Mouse (Mus musculus) hindbrain, embryonic 16.5 days (tissue): ENCODE data around the gene Bik. TPM values are rescaled to one million over a fixed set of nuclear protein-coding genes. Genes with fewer than 3 reads are reported as not detected.

Experiments used
- ATAC-seq: fragments of 200-750 bp; cut with Nextera tagmentation; 2 replicates; pipeline ENCODE4 v1.8.0; 2017; ENCODE audit warnings: moderate TSS enrichment, moderate library complexity
- H3K27ac ChIP-seq: fragments of 300-500 bp; sonication (generic); 2 replicates; pipeline ENCODE4 v1.5.1; 2014; ENCODE audit warnings: low read depth, mild to moderate bottlenecking, control low read depth, low read length, moderate library complexity
- H3K27me3 ChIP-seq: fragments of 300-500 bp; sonication (generic); replicated peaks from 2 replicates; pipeline ENCODE4 v1.6.1; 2014; ENCODE audit warnings: low read length; ENCODE audit not compliant: control insufficient read depth, insufficient read depth
- H3K36me3 ChIP-seq: fragments of 300-500 bp; sonication (generic); 2 replicates; pipeline ENCODE4 v1.6.1; 2014; ENCODE audit warnings: mild to moderate bottlenecking, low read length, moderate library complexity, mixed read lengths; ENCODE audit not compliant: control insufficient read depth, insufficient read depth
- H3K4me1 ChIP-seq: fragments of 300-500 bp; sonication (generic); 2 replicates; pipeline ENCODE4 v1.6.1; 2014; ENCODE audit warnings: low read depth, low read length; ENCODE audit not compliant: control insufficient read depth, insufficient read depth
- H3K4me2 ChIP-seq: fragments of 300-500 bp; sonication (generic); 2 replicates; pipeline ENCODE4 v1.6.1; 2014; ENCODE audit warnings: mild to moderate bottlenecking, low read length, control low read depth, moderate library complexity
- H3K4me3 ChIP-seq: fragments of 300-500 bp; sonication (generic); 2 replicates; pipeline ENCODE4 v1.5.1; 2014; ENCODE audit warnings: mild to moderate bottlenecking, low read length, control low read depth, moderate library complexity
- H3K9ac ChIP-seq: fragments of 300-500 bp; sonication (generic); 2 replicates; pipeline ENCODE4 v1.6.1; 2014; ENCODE audit warnings: low read depth, mild to moderate bottlenecking, control low read depth, low read length, moderate library complexity
- H3K9me3 ChIP-seq: fragments of 300-500 bp; sonication (generic); 2 replicates; pipeline ENCODE4 v1.6.1; 2014; ENCODE audit warnings: mild to moderate bottlenecking, low read length, moderate library complexity; ENCODE audit not compliant: control insufficient read depth
- WGBS: fragments of 180-500 bp; shearing (Covaris S2); extraction: QIAGEN DNeasy Blood & Tissue Kit; methylation state at CpG from one replicate; pipeline ENCODE4 v1.1.7; 2014; 5-methylcytosine and 5-hydroxymethylcytosine counted together
- polyA plus RNA-seq: library from polyadenylated mRNA; unstranded; fragments of >200 nt; fragmentation: Nextera tagmentation; extraction: Ambion mirVana; gene quantifications from 2 replicates; pipeline ENCODE4 v1.2.1, GENCODE M21; 2015

Gene Bik
- polyA plus RNA-seq, 1 experiment from 2014 or later = 0.65 TPM

DNA sequence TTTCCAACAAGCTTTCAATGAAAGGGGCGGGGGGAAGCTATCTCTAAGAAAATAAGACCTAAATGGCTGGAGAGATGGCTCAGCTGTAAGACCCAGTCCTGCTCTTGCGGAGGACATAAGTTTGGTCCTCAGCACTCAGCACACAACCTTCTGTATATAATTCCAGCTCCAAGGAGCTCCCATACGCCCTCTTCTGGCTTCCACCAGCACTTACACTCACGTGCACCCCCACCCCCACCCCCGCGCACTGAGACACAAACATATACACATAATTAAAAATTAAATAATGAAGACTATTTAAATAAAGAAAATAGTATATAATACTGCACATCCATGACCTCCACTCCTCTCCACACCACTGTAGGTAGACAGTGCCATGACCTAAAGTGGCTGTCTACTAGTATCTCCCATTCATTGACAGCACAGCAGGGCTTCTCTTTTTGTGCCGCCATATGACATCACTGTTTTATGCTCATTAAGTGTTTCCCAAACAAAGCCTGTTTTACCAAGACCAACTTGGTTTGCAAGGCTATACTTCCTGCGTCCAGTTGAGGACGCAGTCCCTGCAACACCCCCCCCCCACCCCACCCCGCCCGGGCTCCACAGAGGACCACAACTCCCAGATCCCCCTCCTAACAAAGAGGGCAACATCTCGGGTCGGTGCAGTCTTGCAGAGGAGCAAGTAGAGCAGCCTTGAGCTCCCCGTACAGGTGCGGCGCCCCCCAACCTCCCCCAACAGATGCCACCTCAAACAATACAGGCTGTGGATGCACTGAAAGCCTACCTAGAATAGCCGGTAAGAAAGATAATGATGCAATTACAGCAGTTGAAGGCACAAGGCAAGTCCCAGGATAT lies 16.5 kb upstream of the Bik start:
- peak overlapping the region; percentile 74 for H3K9ac ChIP-seq
- peak overlapping the region; percentile 72 for H3K4me2 ChIP-seq
- H3K27me3 ChIP-seq = no peaks in the 10 kb centered on the region
- WGBS = 24% methylated on average over 17 of the region's 17 CpGs
- H3K27ac ChIP-seq = peak overlapping the region; percentile 82
- no peaks in the 10 kb centered on the region for H3K9me3 ChIP-seq
- peaks cover 15% of the 10 kb centered on the region for H3K4me1 ChIP-seq
- ATAC-seq = peak; percentile 87
- H3K36me3 ChIP-seq = no peaks in the 10 kb centered on the region
- H3K4me3 ChIP-seq = peak overlapping the region; percentile 59

DNA sequence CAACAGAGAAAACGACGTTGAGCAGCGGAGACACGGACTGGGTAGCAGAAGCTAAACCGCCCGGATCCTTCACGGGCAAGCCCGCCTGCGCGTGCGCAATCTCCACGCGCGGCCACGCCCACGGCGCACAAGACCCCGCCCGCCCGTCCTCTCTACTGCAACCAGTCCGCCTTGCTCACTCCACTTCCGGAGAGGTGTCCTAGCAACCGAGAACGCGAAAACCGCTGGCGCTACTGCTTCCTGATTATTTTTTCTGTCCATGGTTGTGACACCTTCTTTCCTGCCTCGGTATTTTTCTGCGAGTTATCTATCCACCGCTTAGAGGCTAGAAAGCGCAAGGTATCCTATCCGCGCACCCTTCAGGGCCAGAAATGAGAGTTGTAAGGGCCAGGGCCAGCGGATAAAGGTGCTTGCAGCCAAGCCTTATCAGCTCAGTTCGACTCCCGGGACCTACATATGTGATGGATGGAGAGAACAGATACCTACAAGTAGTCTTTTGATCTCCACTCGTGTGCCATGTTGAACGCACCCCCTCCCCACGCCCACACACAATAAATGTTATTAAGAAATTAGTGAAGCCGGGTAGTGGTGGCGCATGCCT lies 15.8 kb upstream of the Bik start, which contains the start of gene Ttll1:
TSS of gene Ttll1 (minus strand) at position 89 of the 601 bp plus-strand sequence.
- peak; percentile 97 for ATAC-seq
- H3K4me3 ChIP-seq = peak within 1 kb of the TSS; percentile 59
- peak within 1 kb of the TSS; percentile 72 for H3K4me2 ChIP-seq
- peak within 1 kb of the TSS; percentile 82 for H3K27ac ChIP-seq
- H3K4me1 ChIP-seq = peaks cover 15% of the 10 kb centered on the region
- no peaks in the 10 kb centered on the region for H3K9me3 ChIP-seq
- H3K9ac ChIP-seq = peak within 1 kb of the TSS; percentile 74
- 12% methylated on average over 41 of the region's 41 CpGs for WGBS
- no peaks in the 10 kb centered on the region for H3K27me3 ChIP-seq
- H3K36me3 ChIP-seq = no peaks in the 10 kb centered on the region

DNA sequence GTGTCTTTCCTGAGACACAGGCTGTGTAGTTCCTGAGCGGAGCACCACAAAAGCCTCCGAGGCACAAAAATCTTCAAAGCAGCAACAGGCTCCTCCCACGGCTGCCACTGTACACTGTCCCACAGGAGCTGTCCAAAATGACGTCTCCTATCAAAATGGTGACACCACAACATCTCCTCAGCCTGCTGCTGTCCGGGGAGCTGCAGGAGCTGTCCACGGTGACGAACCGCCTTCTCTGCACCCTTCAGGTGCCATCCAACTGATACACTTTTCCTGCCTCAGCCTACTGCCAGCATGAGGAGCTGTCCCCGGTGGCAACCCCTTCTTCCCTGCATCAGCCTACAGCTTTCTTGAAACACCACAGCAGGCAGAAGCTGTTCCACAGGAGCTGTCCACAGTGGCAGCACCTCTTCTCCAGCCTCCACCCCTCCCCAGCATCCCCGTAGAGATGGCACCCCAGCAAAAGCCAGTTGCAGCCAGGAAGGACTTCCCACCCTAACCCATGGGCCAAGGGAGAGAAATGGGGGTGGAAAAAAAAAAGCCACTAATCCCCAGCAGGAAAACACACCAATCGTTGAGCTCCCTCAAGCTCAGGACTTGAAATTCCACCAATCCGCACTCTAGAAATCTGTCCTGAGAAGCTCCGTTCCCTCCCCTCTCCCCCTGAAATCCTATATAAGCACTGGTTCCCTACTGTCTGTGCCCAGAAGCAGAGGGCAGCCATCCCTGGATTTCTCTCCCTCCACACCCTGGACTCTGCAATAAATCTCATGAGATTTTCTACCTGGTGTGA lies 14.0 kb upstream of the Bik start:
- 73% methylated on average over 12 of the region's 13 CpGs for WGBS
- Histone ChIP-seq H3K27ac (no peak overlapping the region), H3K4me3 (no peak overlapping the region), H3K9ac (no peak overlapping the region), H3K36me3 (no peaks in the 10 kb centered on the region), H3K4me2 (no peak overlapping the region), H3K27me3 (no peaks in the 10 kb centered on the region), H3K4me1 (peaks cover 15% of the 10 kb centered on the region), H3K9me3 (no peaks in the 10 kb centered on the region)
- ATAC-seq = no peak

DNA sequence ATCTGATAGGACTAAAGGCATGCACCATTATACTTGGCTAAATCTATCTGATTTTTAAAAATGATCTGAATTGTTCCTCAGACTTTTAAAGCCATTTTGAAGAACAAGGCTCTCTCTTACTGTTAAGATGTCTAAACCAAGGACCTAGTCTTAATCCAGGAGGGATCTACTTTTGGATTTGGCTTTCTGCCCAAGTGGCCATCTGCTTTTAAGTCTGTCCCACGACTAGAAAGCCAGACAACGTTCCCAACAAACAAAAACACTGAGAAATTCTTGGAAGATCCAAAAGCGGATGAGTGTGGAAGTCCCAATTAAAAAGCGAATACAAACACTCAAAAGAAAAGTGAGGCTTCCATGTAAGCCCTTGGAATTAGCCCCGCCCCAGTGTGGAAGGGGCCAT lies 11.6 kb upstream of the Bik start:
- WGBS = 66% methylated on average over 5 of the region's 5 CpGs
- Histone ChIP-seq H3K9ac (no peak overlapping the region), H3K27me3 (no peaks in the 10 kb centered on the region), H3K4me1 (no peaks in the 10 kb centered on the region), H3K27ac (no peak overlapping the region), H3K9me3 (no peaks in the 10 kb centered on the region), H3K36me3 (no peaks in the 10 kb centered on the region), H3K4me3 (no peak overlapping the region), H3K4me2 (no peak overlapping the region)
- ATAC-seq = no peak

DNA sequence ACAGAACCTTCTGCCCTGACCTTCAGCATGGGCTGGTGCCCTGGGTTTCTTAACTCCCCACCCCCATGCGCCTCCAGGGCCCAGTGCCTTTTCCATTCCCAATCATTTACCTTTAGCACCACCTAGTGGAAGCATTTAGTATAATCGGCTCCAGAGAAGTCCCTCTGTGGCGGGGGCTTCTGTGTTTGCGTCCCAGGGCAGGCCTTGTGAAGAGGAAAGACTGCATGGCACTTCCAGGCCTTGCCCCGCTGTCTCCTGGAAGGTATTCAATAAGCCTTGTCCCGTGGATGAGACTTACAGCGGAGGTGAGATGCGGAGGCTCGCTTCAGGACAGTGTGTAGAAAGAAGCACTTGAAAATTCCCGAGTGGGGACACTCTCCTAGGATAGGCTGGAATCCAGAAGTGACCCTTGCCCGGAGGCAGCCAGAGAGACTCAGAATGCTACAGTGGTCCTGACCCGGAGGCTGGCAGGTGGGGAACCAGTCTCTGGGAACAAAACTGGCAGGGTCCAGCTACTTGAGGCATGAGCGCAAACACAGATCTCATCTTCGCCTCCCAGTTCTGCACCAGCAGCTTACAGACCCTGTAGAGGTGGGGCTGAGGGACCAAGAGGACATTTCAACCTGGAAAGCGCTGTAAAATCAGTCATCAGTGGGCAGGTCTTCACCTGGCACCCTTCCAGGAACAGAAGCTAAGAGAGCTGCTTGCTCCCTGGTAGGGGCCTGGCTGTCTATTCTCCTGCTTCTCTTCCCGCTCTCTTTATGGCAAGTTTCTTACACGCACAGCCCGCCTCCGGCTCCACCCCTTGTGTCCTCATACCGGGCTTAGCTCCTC lies 8.2 kb upstream of the Bik start:
- H3K4me1 ChIP-seq = peaks cover 3% of the 10 kb centered on the region; the same call in 1 of the 2 replicates
- no peaks in the 10 kb centered on the region for H3K27me3 ChIP-seq
- H3K4me2 ChIP-seq = 0 out of 2 replicates have a peak overlapping the region, but pooled peaks have one; percentile 13
- no peak overlapping the region for H3K27ac ChIP-seq
- H3K4me3 ChIP-seq = no peak overlapping the region
- no peaks in the 10 kb centered on the region for H3K9me3 ChIP-seq
- no peak overlapping the region for H3K9ac ChIP-seq
- H3K36me3 ChIP-seq = no peaks in the 10 kb centered on the region
- WGBS = 42% methylated on average over 20 of the region's 20 CpGs
- ATAC-seq = peak; percentile 52

DNA sequence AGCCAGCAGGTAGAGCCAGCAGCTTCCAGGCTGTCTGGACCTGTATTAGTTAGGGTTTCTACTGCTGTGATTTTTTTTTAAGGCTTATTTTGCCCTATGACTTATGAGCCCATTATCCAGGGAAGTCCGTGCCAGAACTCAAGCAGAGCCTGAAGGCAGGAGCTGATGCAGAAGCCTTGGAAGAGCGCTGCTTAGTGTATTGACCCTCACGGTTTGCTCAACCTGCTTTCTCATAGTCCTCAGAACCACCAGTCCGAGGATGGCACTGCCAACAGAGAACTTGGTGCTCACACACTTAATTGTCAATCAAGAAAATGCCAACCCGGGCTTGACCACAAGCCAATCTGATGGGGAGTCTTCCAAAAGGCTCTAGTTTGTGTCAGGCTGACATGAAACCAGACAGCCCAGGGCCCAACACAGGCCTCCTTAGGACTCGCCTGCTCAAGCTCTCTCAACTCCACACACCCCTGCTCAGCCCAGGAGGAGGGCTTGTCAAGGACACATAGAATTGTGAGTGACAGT lies 5.7 kb upstream of the Bik start:
- Histone ChIP-seq H3K4me2 (no peak overlapping the region), H3K4me3 (no peak overlapping the region), H3K27ac (no peak overlapping the region), H3K4me1 (peaks cover 3% of the 10 kb centered on the region; the same call in 1 of the 2 replicates), H3K9me3 (no peaks in the 10 kb centered on the region), H3K36me3 (no peaks in the 10 kb centered on the region), H3K9ac (no peak overlapping the region), H3K27me3 (peaks cover 8% of the 10 kb centered on the region)
- 77% methylated on average over 6 of the region's 6 CpGs for WGBS
- ATAC-seq = no peak

DNA sequence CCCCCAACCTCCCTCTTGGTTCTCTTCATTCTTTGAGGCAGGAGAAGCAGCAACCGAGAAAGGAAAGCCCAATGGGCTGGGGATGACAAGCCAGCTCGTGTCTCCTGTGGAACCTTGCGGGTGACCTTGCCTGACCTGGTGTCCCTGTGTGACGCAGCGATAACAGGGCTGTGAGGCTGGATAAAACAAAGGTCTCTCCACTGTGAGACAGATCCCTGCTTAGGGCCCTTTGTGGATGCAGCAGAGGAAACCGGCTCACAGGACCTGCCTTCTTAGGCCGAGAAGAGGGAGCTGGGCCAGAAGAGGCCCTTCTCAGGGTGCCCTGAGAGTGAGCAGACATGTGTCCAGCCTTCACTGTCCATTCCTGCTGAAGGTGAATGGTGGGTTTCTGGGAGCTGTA lies 3.5 kb upstream of the Bik start:
- Histone ChIP-seq H3K27ac (no peak overlapping the region), H3K9me3 (no peaks in the 10 kb centered on the region), H3K36me3 (no peaks in the 10 kb centered on the region), H3K4me3 (no peak overlapping the region), H3K9ac (no peak overlapping the region; the same call in 1 of the 2 replicates), H3K4me2 (no peak overlapping the region), H3K4me1 (peaks cover 16% of the 10 kb centered on the region), H3K27me3 (peaks cover 19% of the 10 kb centered on the region)
- 16% methylated on average over 7 of the region's 7 CpGs for WGBS
- ATAC-seq = no peak

DNA sequence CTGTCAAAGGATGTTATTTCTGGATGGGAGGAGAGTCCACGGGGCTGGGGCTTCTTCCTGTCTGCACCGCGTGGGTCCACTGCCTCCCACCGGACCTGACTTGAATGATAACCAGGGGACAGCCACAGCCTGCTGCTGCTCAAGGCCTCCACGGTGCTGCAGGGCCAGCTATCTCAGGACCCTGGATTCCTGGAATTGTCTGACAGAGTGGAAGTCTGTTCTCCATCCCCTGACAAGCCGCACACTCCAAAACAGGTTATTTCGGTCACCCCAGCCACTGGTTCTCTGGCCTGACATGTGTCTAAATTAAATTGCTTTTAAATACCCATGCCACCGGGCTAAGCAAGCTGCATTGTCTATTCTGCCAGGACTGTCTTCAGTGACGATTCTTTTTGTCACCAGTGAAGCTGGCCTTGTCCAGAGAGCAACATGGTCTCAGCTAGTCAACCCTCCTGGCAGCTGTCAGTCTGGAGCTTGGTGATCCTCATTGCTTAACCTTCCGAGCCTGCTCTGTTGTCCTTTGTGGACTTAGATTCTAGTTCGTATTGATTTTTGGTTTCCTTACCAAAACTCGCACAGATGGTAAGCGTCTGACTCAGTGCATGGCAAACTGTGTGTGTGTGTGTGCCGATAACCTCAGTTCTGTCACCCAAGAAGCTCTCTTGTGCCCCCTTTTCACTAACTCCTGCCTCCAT lies 2.9 kb upstream of the Bik start:
- Histone ChIP-seq H3K9ac (no peak overlapping the region), H3K4me3 (no peak overlapping the region), H3K9me3 (no peaks in the 10 kb centered on the region), H3K27me3 (peaks cover 22% of the 10 kb centered on the region), H3K4me2 (no peak overlapping the region), H3K27ac (no peak overlapping the region), H3K36me3 (no peaks in the 10 kb centered on the region), H3K4me1 (peaks cover 16% of the 10 kb centered on the region)
- ATAC-seq = no peak
- WGBS = 46% methylated on average over 14 of the region's 14 CpGs
